In the genomic region with DNA sequence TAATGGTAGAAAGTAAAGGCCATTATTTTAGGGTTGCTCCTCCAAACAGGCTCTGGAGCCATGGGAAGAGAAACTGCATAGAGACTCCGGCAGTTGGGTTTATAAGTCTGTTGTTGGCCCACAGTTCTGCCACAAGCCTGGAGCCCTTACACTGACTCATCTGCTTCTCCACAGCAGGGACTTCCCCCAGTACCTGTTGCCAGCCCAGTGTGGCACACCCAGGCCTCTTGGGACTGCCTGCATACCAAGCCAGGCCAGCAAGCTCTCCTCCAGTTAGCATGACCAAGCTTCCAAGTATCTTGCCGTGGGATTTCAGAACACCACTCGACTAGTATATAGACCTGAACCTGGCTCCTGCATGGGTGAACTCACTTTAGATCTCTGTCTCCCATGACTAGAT, we compare ENCODE assay signal across 17 mouse cellular contexts. TPM values are rescaled to one million over a fixed set of nuclear protein-coding genes. Genes with fewer than 3 reads are reported as not detected.
DNase-seq lines count a peak whose midpoint lies in the region; ATAC-seq and TF ChIP-seq lines count a peak whose summit lies in the region.
"Had no signal": no experiment of that assay in that cellular context is flagged by ENCODE, and none has a peak within 500 bp of the region (broad histone marks: within the 10 kb centered on the region; RNA-seq: fewer than 3 reads in every experiment).

No protein-coding gene starts in this region.

- peak overlapping the region; percentile 73 for H3K4me2 ChIP-seq in myocyte (ENCODE audit: low read depth)
- H3K4me2 ChIP-seq: hindbrain, embryonic 15.5 days; limb, embryonic 15.5 days had no signal

- no peak overlapping the region for H3K4me3 ChIP-seq in myocyte
- H3K4me3 ChIP-seq: erythroblast, embryonic 14.5 days; hindbrain, embryonic 15.5 days; layer of hippocampus, adult 2 months; limb, embryonic 15.5 days had no signal

- H3ac ChIP-seq in myocyte (ENCODE audit: control insufficient read depth, insufficient read length): no peak overlapping the region

- H3K79me2 ChIP-seq in myocyte (ENCODE audit: control insufficient read depth, insufficient read depth): no peaks in the 10 kb centered on the region

- no peaks in the 10 kb centered on the region for H3K27me3 ChIP-seq in myocyte (ENCODE audit: control insufficient read depth, insufficient read depth, insufficient read length)
- H3K27me3 ChIP-seq: hindbrain, embryonic 15.5 days; limb, embryonic 15.5 days had no signal

- ATAC-seq in megakaryocyte progenitor cell, adult 5-6 weeks (replicated peaks; ENCODE audit: poor library complexity): no peak
- ATAC-seq: forebrain, embryonic 16.5 days had no signal

- no peaks in the 10 kb centered on the region for H3K36me3 ChIP-seq in myocyte (ENCODE audit: control insufficient read depth, insufficient read depth)
- H3K36me3 ChIP-seq: G1E; hindbrain, embryonic 15.5 days; limb, embryonic 15.5 days had no signal

- TF ChIP-seq POLR2A in myocyte (IDR thresholded peaks at IDR 0.05; ENCODE audit: insufficient read length, low read depth): no peak

- peak; percentile 51 to 67 for DNase-seq in lung, adult 18-20 months
- no peak for DNase-seq in lung, postnatal 10 days
- peak; percentile 54 to 63 for DNase-seq in B cell, adult 2 months
- DNase-seq in NIH3T3 (ENCODE audit: low read depth): peak; percentile 77
- DNase-seq in right cerebral cortex, postnatal 25 days: no peak
- DNase-seq: cerebellum, postnatal 14 days; heart, postnatal 10 days; lung, adult 2 months had no signal

TF ChIP-seq in myocyte, 11 proteins besides CTCF, POLR2A, EP300 and RAD21:
- peak in 1 of 3 experiments; percentile 62 for TF ChIP-seq MYOG (IDR thresholded peaks at IDR 0.05; ENCODE audit: control insufficient read depth in 1 of 3, insufficient read depth in 1 of 3, insufficient read length in 2 of 3, low read depth in 2 of 3)
- TF ChIP-seq CEBPB (IDR thresholded peaks at IDR 0.05; ENCODE audit: insufficient read depth, poor library complexity, severe bottlenecking): no peak
- peak in 1 of 3 experiments; percentile 46 for TF ChIP-seq MYOD1 (IDR thresholded peaks at IDR 0.05; ENCODE audit: control insufficient read depth in 1 of 3, insufficient read length in 2 of 3, low read depth in 2 of 3)

RNA-seq across cellular contexts. Expression of gene Afap1l2, which starts 6.8 kb away (rescaled TPM):
- 15.2 TPM for polyA plus RNA-seq in myocyte (2012; fragmentation: generic; extraction: Trizol)
- total RNA-seq in megakaryocyte progenitor cell, adult 5-6 weeks (2015): 0.07 TPM in 1 of 2 replicates, not detected in the other
- not detected in 2 replicates for total RNA-seq in megakaryocyte progenitor cell, adult 5-6 weeks (2017)
- total RNA-seq: granulocyte monocyte progenitor cell, adult 5-6 weeks had no signal
- polyA plus RNA-seq: erythroblast, embryonic 14.5 days; G1E had no signal

Comparison
In these comparisons a context has a peak if more than half of its experiments do, and no peak if none do; other contexts are left out.
1. DNase-seq: peak in lung, adult 18-20 months (2 of 2), B cell, adult 2 months (2 of 2) and NIH3T3 (single experiment); none in lung, postnatal 10 days (single experiment) and right cerebral cortex, postnatal 25 days (single experiment).